Mouse (Mus musculus) cortical plate, adult 2 months (tissue): Measurements from ENCODE around the gene Foxn3. TPM values are rescaled to one million over a fixed set of nuclear protein-coding genes. Genes with fewer than 3 reads are reported as not detected.

ENCODE experiments used
- H3K27ac ChIP-seq: fragments of 200-500 bp; 2 replicates; pipeline ENCODE4 v1.5.1; 2012; ENCODE audit warnings: low read length, control low read depth, inconsistent platforms; ENCODE audit not compliant: insufficient read depth
- H3K4me1 ChIP-seq: fragments of 200-500 bp; 2 replicates; pipeline ENCODE4 v1.6.1; 2011; ENCODE audit warnings: low read length; ENCODE audit not compliant: control insufficient read depth, insufficient read depth
- H3K4me3 ChIP-seq: fragments of 200-500 bp; 2 replicates; pipeline ENCODE4 v1.5.1; 2011; ENCODE audit warnings: mild to moderate bottlenecking, low read length, control low read depth; ENCODE audit not compliant: insufficient read depth
- CTCF ChIP-seq: fragments of 200-500 bp; IDR thresholded peaks from 2 replicates; pipeline ENCODE4 v1.5.1; 2011; ENCODE audit warnings: mild to moderate bottlenecking, control low read depth, low read length; ENCODE audit not compliant: insufficient read depth; ENCODE audit errors: extremely low read depth
- POLR2A ChIP-seq: fragments of 200-500 bp; IDR thresholded peaks from 2 replicates; pipeline ENCODE4 v1.6.1; 2011; ENCODE audit warnings: mild to moderate bottlenecking, low read length, control low read depth; ENCODE audit not compliant: insufficient read depth; ENCODE audit errors: extremely low read depth
- polyA plus RNA-seq: library from polyadenylated mRNA; depleted of rRNA; stranded (reverse); fragments of >200 nt; gene quantifications from 2 replicates; pipeline ENCODE4 v1.2.3, GENCODE M21; 2012

The Foxn3 gene
- polyA plus RNA-seq, 1 experiment, result 24.9 TPM

DNA sequence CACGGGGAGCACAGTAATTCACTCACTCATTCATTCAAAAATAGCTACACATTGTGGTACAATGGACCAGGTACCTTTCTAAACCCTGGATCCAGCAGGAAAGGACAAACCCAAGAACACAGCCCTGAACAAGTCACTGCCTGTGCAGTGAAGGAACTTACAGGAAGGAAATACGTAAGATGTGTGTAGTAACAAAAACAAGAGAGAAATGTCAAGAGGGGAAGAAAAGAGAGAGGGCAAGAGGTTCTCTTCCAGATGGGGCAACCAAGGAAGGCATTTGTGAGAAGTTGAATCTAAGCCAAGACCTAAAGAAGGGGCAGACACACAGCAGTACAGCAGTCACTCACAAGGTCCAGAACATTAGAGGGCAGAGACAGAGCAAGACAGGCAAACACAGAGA, 243.5 kb downstream of the Foxn3 start:
- H3K4me3 ChIP-seq, result no peak overlapping the region
- no peak overlapping the region for H3K27ac ChIP-seq
- H3K4me1 ChIP-seq, result peaks cover 6% of the 10 kb centered on the region
- TF ChIP-seq CTCF (no peak), POLR2A (no peak)

DNA sequence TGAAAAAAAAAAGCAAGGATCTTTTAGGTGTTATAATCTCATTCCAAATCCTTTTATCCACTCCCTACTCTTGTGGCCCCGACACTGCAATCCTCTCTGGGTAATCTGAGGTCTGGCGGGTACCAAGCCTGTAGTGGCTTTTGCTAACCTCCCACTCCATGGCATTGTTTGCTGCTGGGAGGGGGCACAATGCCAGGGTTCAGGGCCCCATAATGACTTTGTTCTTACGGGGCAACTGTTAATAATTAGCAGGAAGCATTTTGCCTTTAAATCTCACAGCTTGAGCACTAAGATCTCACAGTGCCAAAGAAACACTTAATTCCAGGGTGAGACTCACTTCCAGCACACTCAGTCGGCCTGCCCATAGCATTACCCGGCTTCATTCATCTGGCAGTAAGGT, 244.2 kb downstream of the Foxn3 start:
- Histone ChIP-seq H3K27ac (no peak overlapping the region), H3K4me3 (no peak overlapping the region), H3K4me1 (peaks cover 8% of the 10 kb centered on the region)
- TF ChIP-seq POLR2A, result no peak
- TF ChIP-seq CTCF, result no peak

DNA sequence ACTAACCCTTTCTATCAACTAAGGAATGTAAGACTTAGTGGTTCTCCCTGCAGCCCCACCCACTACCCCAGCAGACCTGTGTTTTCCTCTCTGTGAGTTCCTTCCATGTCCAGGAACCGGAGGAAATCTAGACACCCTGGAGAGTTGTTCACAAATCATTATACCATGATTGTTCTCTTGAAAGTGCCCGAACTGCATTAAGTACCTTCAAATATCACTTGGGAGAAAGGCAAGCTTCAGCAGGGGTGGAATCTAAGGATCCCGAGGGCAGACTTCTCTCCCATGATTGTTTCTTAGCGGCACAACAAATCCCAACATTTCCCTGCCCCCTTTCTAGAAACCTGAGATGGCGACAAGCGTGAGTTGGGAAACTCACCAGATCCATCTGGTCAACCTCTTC, 247.5 kb downstream of the Foxn3 start:
- H3K27ac ChIP-seq, result no peak overlapping the region
- no peak for TF ChIP-seq CTCF
- no peak for TF ChIP-seq POLR2A
- H3K4me3 ChIP-seq, result no peak overlapping the region
- H3K4me1 ChIP-seq, result peaks cover 4% of the 10 kb centered on the region; the same call in 1 of the 2 replicates

DNA sequence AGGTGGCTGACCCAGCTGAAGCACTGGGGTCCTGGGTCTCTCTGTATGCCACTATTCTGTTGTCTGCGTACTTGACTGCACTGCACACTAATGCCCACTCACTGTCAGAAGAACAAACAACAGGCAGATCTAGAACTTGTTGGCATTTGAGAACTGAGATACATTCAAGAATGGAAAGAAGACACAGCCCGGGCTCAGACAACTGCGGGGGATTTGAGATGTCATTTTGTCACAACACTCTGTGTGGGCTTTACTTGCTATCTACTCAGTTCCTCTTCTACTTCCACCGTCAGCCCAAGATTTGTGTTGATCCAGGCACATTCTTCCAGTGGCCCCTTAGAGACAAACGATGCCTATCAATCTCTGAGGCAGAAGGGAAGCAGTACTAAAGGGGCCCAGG, 248.6 kb downstream of the Foxn3 start:
- Histone ChIP-seq H3K4me1 (peaks cover 4% of the 10 kb centered on the region; the same call in 1 of the 2 replicates), H3K4me3 (no peak overlapping the region), H3K27ac (no peak overlapping the region)
- TF ChIP-seq POLR2A (no peak), CTCF (no peak)

DNA sequence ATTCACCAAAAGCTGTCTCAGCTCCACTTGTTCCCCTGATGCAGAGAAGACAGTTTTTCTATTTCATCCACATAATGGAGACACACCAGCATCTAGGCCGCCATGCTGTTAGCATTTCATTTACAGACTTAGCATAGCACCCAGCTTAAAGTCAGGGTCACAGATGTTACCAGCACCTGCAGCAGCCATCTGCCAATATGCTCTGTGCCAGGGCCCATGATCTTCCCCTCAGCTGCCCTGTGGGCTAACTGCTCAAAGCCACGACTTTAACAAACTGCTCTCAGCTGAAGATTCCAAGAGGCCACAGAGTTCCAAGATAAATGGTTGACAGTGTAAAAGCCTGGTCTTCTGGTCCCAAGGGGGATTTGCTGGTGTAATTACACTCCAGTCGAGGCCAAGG, 252.1 kb downstream of the Foxn3 start:
- TF ChIP-seq CTCF (no peak), POLR2A (no peak)
- Histone ChIP-seq H3K4me1 (peaks cover 4% of the 10 kb centered on the region; the same call in 1 of the 2 replicates), H3K4me3 (no peak overlapping the region), H3K27ac (no peak overlapping the region)

DNA sequence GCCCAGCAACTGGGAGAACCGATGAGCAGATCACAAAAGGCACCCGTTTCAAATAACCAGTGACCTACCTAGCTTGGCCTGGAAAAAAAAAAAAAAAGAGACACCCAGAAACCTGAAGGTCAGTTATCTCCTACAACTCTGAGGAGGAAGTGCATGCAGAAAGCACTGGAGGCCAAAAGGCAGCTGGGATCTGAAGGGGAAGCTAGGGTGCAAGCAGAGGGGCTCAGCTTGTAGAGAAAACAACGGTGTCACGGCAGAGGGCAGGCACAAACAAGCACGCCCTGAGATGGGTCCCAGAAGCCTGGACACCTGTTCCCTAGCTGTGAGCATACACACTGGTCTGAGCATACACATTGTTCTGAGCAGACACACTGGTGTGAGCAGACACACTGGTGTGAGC, 253.4 kb downstream of the Foxn3 start:
- Histone ChIP-seq H3K27ac (no peak overlapping the region), H3K4me1 (peaks cover 7% of the 10 kb centered on the region), H3K4me3 (no peak overlapping the region)
- TF ChIP-seq POLR2A (no peak), CTCF (no peak)

DNA sequence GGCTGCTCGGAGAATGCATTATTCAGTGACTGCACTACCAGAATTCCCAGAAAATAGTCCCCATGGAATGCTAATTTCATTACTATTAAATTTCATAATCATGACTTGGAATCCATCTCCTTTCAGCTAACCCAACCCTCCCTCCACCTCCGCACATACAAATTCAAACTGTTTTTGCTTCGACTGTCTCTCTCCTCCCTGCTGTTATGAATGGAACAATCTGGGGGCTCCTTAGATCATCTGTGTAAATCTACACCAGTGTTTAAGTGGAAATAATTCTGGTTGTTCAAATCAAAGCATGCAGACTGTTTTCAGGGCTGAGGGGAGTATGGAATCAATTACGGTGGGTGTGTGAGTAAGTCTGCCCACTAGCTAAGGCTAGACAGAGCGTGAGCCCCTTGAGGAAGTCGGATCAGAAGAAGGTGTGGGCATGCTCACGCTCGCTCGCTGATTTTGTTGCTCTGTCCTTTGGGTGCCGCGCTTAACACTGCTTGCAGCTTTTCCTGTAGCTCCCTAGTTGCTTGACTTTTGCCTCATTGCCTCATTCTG, 254.8 kb downstream of the Foxn3 start:
- Histone ChIP-seq H3K4me3 (no peak overlapping the region), H3K27ac (no peak overlapping the region), H3K4me1 (peaks cover 7% of the 10 kb centered on the region)
- no peak for TF ChIP-seq CTCF
- no peak for TF ChIP-seq POLR2A

DNA sequence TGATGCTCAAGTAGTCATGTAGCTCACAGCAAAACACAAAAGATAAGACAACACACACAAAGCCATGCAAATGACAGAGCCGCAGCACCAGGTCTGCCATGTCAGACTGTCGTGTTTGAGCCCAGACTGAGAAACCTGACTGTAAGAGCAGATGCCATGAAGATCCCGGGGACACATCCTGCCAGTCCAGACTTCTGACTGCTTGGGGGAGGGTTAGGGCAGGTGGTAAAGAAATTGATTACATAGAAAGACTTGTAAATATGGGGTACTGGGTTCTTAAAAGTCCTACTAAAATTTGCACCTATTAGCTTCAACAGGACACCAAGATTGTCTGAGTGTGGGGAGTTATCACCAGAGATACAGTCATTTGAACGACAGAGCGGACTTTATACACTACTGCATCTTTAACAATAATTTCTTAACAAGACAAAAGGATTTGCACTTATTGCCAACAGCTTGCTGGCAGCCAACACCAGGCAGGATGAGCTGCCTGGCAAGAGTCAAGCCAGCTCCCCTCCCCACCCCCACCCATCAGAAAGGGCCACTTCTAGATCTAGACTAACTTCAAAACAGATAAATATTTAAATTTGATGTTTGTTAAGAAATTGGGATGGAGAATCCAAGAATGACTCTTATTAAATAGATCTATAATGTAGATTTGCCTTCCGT, 256.7 kb downstream of the Foxn3 start:
- 0 out of 2 replicates have a peak overlapping the region, but pooled peaks have one; percentile 54 for H3K27ac ChIP-seq
- H3K4me3 ChIP-seq, result no peak overlapping the region
- H3K4me1 ChIP-seq, result peaks cover 7% of the 10 kb centered on the region
- TF ChIP-seq CTCF (no peak), POLR2A (no peak)

DNA sequence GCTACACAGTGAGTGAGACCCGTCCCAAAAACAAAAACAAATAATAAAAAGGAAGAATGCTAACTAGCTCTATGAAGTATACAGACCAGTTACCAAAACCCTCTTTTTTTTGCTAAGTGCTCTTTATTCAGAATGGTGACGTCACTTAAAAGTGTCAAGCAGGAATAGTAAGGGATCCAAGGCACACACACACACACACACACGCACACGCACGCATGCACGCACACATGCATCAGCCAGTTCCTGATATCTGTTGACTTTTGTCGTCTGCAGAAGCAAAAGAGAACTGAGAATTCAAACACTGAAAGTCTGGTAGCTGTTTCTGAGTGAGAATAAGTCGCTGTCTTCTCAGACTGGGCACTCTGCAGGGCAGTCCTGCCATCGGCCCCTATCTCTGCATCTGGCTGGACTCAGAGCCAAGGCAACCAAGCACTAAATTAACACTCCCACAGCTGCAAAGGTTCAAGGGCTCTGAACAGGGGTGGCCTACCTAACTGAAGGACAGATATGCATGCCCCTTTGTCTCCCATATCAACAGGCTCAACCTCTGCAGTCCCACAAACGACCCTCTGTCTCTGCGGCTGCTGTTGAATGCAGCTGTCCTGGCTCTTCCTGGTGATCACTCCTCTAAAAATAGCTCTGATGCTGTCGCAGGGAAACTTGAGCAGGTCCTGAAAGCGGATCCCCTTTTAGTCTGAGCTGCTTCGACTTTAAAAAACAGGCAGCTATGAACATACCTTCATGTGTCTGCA, 257.4 kb downstream of the Foxn3 start:
- no peak for TF ChIP-seq CTCF
- no peak for TF ChIP-seq POLR2A
- Histone ChIP-seq H3K4me3 (no peak overlapping the region), H3K4me1 (peaks cover 7% of the 10 kb centered on the region), H3K27ac (0 out of 2 replicates have a peak overlapping the region, but pooled peaks have one; percentile 36)
